Mouse (Mus musculus): ENCODE measurements around the gene Usp26.

The Usp26 gene

GRCm38 (mm10) chrX:51801133-51801532 lies at the start of gene Usp26:
Gene Usp26 (minus strand): TSS chrX:51801233.
- no peak for DNase-seq

- DNase-seq, result no peak
Measured at GRCm38 (mm10) chrX:51814466-51815247, 13.6 kb upstream of the Usp26 start.

GRCm38 (mm10) chrX:51767457-51767856 lies 33.6 kb downstream of the Usp26 start:
- DNase-seq, result no peak

DNA sequence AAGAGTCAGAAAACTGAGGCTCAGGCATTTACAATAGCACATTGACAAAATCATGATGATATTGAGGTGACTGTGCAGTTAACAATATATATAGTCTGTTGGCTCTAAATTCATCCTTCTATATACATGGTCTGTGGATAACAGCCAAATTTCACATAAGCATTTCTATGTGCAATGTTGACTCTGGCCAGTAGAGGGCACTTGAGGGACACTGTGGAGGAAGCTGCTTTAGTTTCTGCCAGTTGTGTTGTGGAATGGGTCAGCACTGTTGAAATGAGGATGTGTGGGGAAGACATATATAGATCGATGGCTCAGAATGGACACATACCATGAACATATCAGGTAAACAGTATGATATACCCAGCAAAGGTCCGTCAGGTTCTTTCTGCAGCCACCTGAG lies 64.6 kb downstream of the Usp26 start:
- peak; percentile 2 for DNase-seq

DNA sequence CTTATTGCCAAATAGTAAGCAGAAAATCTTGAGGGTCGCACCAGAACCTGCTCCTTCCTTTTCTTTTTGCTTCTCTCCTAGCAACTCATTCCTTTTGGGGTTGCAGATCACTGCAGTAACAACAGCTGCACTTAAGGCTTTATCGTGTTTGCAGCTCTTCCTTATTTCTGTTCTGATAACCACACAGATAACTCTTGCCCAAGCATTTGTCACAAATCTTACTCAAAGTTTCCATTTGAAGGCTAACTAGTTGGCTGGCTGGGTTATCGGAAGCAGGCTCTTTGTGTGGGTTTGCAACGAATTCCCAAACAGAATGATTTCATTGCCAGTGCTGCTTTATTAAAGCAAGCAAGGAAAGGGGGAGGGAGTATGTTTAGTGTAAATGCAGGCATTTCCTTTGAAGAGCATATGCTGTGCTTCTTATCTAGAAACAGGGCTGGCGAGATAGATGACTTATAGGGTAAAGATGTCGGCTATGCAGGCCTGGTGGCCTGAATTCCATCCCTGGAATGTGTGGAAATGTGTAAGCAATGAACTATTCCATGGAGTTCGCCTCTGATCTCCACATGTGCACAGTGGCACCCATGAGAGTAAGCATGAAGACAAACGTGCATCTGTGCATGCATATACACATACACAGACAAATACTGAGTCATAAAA lies 86.8 kb downstream of the Usp26 start:
- DNase-seq, result no peak

DNA sequence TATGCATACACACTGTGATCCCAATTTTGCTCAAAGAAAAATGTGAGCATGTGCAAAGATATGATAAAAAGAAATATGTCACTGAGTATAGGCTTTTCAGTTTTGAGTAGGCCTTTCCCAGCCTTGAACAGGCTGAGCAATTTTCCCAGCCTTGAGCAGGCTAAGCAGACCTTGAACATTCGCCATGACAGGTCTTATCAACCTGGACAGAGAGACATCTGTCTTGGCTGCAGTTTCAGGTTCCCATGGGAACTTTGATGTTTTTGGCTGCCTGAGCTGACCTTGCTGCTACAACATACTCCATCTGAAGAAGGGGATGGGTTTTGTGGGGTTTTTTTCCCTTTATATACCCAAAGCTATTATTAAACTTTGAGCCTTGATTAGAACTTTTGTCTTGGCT lies 88.0 kb downstream of the Usp26 start:
- no peak for DNase-seq
